Mouse (Mus musculus): ENCODE measurements at regions not wholly inside any gene's neighbourhood (a gene's known extent, or its start where the extent isn't known, plus 50 kb on each side); places are given as distances from the start of the nearest gene placed in this dataset.

GRCm38 (mm10) chr2:169010271-169010670, 54.9 kb upstream of the Zfp64 start:
- TF ChIP-seq CTCF (IDR thresholded peaks at IDR 0.05; ENCODE audit: insufficient read depth, low read length) = no peak
- no peak for TF ChIP-seq POLR2A (IDR thresholded peaks at IDR 0.05; ENCODE audit: borderline replicate concordance, extremely low read depth, low read depth, low read length)
- DNase-seq = no peak
- H3K4me1 ChIP-seq (ENCODE audit: control insufficient read depth, insufficient read depth, low read length) = 0 out of 2 replicates have a peak, but pooled peaks cover 5% of the 10 kb centered on the region
- 54% methylated on average over 9 of the region's 9 CpGs for WGBS
- H3K4me3 ChIP-seq (replicated peaks; ENCODE audit: extremely low read depth, low read depth, low read length) = no peak overlapping the region

DNA sequence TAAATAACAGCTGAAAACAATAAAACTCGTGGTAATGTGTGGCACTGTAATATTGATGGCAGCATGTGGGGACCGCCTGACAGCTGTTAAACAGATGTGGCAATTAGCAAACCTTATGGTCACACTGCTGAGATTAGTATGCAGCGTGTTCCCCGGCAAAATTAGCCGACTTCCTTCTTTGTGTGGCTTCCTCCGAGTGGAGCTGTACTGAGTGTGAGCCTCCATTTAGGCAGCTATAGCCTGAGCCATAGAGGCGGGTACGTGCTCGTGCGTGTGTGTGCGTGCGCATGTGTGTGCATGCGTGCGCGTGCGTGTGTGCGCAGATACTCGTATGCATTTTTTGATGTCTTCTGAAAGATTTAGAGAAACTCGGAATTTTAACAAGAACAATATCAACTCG, 53.4 kb upstream of the Zfp64 start:
- Histone ChIP-seq H3K4me1 (ENCODE audit: control insufficient read depth, insufficient read depth, low read length) (0 out of 2 replicates have a peak, but pooled peaks cover 5% of the 10 kb centered on the region), H3K4me3 (replicated peaks; ENCODE audit: extremely low read depth, low read depth, low read length) (no peak overlapping the region)
- no peak for DNase-seq
- 60% methylated on average over 20 of the region's 20 CpGs for WGBS
- TF ChIP-seq CTCF (IDR thresholded peaks at IDR 0.05; ENCODE audit: insufficient read depth, low read length) (no peak), POLR2A (IDR thresholded peaks at IDR 0.05; ENCODE audit: borderline replicate concordance, extremely low read depth, low read depth, low read length) (no peak)

DNA sequence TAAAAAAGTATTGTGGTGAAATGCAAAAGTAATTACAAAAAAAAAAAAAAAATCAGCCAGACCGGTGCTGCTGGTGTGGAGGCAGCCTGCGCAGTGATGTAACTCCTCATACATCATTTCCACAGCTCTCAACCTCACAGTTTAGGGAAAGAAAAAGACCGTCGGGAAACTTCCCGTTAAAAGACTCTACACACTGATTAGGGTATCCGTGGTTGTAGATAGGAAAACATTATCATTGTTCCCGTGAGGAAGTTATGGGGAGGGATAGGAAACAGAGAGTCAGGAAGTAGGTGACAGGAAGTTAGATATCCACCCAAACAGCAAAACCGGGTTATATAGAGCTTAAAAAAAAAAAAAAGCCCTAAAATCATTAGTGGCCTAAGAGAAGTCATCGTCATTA, 52.9 kb upstream of the Zfp64 start:
- 25% methylated on average over 9 of the region's 9 CpGs for WGBS
- Histone ChIP-seq H3K4me1 (ENCODE audit: control insufficient read depth, insufficient read depth, low read length) (0 out of 2 replicates have a peak, but pooled peaks cover 5% of the 10 kb centered on the region), H3K4me3 (replicated peaks; ENCODE audit: extremely low read depth, low read depth, low read length) (no peak overlapping the region)
- no peak for TF ChIP-seq POLR2A (IDR thresholded peaks at IDR 0.05; ENCODE audit: borderline replicate concordance, extremely low read depth, low read depth, low read length)
- TF ChIP-seq CTCF (IDR thresholded peaks at IDR 0.05; ENCODE audit: insufficient read depth, low read length) = no peak
- no peak for DNase-seq

GRCm38 (mm10) chr2:169006549-169006948, 51.2 kb upstream of the Zfp64 start:
- TF ChIP-seq POLR2A (IDR thresholded peaks at IDR 0.05; ENCODE audit: borderline replicate concordance, extremely low read depth, low read depth, low read length) = no peak
- no peak for TF ChIP-seq CTCF (IDR thresholded peaks at IDR 0.05; ENCODE audit: insufficient read depth, low read length)
- WGBS = 89% methylated on average over 10 of the region's 10 CpGs
- 0 out of 2 replicates have a peak, but pooled peaks cover 5% of the 10 kb centered on the region for H3K4me1 ChIP-seq (ENCODE audit: control insufficient read depth, insufficient read depth, low read length)
- no peak for DNase-seq
- no peak overlapping the region for H3K4me3 ChIP-seq (replicated peaks; ENCODE audit: extremely low read depth, low read depth, low read length)

- H3K4me1 ChIP-seq (ENCODE audit: control insufficient read depth, insufficient read depth, low read length) = 0 out of 2 replicates have a peak, but pooled peaks cover 5% of the 10 kb centered on the region
- TF ChIP-seq CTCF (IDR thresholded peaks at IDR 0.05; ENCODE audit: insufficient read depth, low read length) = no peak
- whole genome bisulfite sequencing = 92% methylated on average over 7 of the region's 7 CpGs
- H3K4me3 ChIP-seq (replicated peaks; ENCODE audit: extremely low read depth, low read depth, low read length) = no peak overlapping the region
- DNase-seq = no peak
Measured at GRCm38 (mm10) chr2:169005810-169006209, 50.4 kb upstream of the Zfp64 start.
